Mouse (Mus musculus) large intestine, adult 2 months (tissue): ENCODE measurements around the gene Pard3b. TPM values are rescaled to one million over a fixed set of nuclear protein-coding genes. Genes with fewer than 3 reads are reported as not detected.

Source experiments
- DNase-seq: peaks from one replicate; pipeline ENCODE4 v3.0.0-alpha.2; 2012; ENCODE audit warnings: low read depth, low spot score
- WGBS: fragments of 180-500 bp; shearing (Covaris S2); methylation state at CpG from one replicate; pipeline ENCODE4 v1.1.7; 2018; 5-methylcytosine and 5-hydroxymethylcytosine counted together
- polyA plus RNA-seq: library from polyadenylated mRNA; depleted of rRNA; stranded (reverse); fragments of >200 nt; gene quantifications from 2 replicates; pipeline ENCODE4 v1.2.3, GENCODE M21; 2012; rRNA removed

Gene Pard3b
- polyA plus RNA-seq: 1.9 and 3.6 TPM in 2 replicates

DNA sequence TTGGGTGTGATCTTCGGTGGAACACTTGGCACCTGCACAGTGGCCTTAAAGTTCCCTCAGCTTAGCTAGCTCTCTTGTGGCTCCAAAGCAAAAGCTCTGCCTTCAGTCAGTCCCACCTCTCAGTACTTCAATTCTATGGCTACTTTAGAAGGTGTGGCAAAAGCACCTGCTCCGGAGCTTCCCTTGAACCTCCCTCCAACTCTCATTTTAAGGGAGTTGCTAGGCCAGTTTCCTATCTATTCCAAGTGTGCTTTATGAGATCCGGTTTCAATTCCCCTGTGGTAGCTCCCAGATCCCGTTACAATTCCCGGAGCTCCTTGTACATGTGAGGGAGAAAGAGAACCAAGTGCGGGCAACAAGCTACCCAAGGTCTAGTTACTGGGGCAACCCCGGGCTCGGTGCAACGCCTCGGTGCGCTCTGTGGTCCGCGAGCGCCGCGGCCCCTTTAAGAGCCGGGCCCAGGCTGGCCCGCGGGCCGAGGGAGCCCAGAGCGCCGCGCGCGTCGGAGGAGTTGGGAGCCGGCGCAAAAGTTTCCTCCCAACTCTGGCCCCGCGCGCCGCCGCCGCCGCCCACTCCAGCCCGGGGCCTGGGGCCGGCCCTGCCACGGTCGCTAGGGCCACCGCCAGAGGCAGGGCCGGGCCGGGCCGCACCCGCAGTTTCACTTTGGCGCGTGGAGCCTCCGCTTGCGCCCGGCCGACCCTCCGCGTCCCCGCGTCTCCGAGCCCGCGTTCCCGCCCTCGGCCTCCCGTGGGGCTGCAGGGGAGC, at the start of gene Pard3b:
TSS of gene Pard3b (plus strand) at position 478 of the 765 bp plus-strand sequence.
- WGBS: under 1% methylated on average over 60 of the region's 60 CpGs
- no peak for DNase-seq

- DNase-seq: no peak
Measured at GRCm38 (mm10) chr1:61616176-61616575, 22.4 kb upstream of the Pard3b start.

GRCm38 (mm10) chr1:61620651-61621050, 18.0 kb upstream of the Pard3b start:
- DNase-seq: peak; percentile 87
- 32% methylated on average over 1 of the region's 1 CpGs for WGBS

DNA sequence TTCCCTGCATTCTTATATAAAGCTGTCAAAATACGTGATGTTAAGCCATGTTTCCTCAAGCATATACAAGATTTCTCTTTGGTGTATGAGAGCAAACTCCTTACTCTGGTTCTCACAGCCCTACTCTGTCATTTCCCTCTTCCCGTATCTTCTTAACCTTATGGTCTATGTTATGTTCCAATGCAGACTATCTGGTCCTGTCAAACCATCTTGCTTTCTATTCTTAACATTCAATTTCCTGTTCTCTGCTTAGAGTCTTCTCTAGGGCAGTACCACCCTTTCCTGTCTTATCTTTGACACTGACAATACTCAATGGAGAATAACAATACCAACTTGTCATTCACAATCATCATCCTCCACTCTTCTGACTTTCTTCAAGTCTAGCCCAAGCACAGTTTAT, 8.8 kb upstream of the Pard3b start:
- no peak for DNase-seq
- 86% methylated on average over 2 of the region's 2 CpGs for WGBS

DNA sequence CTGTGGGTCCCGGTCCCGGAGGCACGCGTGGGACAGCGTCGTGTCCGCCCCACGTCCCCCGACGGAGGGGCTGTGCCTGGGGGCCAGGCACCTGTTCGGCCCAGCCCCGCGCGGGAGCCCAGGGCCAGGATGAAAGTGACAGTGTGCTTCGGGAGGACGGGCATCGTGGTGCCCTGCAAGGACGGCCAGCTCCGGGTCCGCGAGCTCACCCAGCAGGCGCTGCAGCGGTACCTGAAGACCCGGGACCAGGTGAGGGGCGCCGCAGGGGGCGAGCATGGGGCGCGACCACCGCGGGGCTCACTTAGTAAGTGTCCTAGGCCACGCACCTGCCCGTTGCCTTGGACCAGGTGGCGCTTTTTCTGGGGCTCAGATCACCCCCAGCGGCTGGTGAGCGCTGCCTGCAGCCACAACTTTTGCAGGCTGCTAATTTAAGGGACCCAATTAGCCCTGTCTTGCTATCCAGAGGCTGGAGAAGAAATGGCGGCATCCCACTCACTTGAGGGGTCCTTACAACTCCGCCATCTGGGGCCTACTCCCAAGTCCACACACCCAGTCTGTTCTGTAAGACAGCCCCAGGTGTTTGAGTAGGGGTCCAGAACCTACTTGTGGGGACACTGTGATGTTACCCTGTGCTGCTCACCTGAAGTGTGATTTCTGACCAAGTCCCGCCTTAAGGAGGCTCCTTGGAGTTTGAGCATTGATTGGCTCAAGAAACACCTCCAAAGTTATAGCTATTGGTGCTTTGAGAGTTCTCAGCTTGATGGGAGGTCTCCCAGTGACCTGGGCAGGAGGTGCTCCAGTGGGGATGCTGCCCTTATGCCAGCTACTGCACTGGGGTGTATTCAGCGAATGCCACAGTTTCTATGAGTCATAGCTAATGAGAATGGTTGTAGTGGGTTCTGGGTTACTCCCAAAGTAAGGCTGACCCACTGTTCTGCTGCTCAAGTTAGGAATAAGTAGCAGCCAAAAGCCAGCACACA, 780 bp downstream of the Pard3b start:
- 2% methylated on average over 40 of the region's 40 CpGs for WGBS
- DNase-seq: no peak

DNA sequence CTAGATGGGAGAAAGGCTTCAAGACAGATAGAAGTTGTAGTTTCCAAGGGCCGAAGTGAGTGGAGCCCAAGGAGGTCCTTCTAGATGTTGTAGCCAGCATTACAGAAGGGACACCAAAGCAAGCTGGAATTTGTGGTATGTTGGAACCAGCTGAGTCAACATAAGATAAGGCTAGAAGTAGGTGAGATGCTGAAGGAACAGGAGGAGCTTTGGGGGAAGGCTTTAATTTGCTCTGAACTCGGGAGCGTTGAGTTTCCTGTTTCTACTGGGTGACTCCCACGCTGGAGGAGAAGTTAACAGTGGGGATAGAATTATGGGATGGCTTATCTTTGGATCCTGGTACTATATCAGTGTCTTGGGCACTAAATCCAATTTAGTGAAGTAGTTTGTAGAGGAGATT, 3.3 kb downstream of the Pard3b start:
- DNase-seq: no peak
- 31% methylated on average over 4 of the region's 4 CpGs for WGBS

DNA sequence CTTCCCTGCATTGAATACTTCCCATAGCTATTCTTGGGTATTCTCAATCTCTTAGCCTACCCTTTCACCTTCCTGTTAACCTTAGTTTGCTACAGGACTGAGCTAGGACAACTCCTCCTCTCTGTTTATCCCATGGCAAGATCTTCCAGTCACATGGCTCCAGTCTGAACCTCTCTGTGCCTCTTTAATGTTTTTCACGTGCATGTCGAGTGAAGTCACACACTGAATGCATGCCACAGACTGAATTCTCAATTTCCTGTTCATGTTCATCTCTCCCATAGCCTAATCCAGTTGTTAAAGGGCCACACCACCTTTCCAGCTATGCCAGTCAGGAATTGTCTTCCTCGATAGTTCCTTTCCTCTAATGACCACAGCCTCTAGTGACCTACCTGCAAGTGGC, 6.4 kb downstream of the Pard3b start:
- WGBS: 61% methylated on average over 3 of the region's 3 CpGs
- DNase-seq: no peak

GRCm38 (mm10) chr1:61649964-61650363, 11.3 kb downstream of the Pard3b start:
- no peak for DNase-seq

- peak; percentile 84 for DNase-seq
- 27% methylated on average over 1 of the region's 1 CpGs for WGBS
Measured at GRCm38 (mm10) chr1:61651454-61652271, 13.0 kb downstream of the Pard3b start.

GRCm38 (mm10) chr1:61657760-61658159, 19.1 kb downstream of the Pard3b start:
- 42% methylated on average over 3 of the region's 3 CpGs for whole genome bisulfite sequencing
- no peak for DNase-seq

DNA sequence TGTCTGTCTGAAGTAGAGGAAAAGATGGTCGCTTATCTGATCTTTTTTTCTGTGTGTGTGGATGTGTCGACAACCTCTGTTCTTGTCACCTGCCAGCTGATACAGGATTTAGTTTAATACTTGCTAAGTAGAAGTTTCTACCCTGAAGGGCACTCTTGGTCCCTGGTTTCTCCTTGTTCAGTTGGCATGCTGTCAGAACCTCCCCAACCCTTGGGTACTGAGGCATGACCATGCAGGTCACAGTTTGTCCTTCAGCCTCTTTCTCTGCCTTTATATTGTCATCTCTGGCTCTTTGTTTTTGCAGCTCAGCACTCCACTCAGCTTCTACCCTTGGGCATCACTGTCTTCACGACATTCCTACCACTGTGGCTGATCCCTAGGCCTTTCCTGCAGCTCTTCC, 21.3 kb downstream of the Pard3b start:
- no peak for DNase-seq
- WGBS: 92% methylated on average over 3 of the region's 3 CpGs

GRCm38 (mm10) chr1:61685221-61685814, 46.7 kb downstream of the Pard3b start:
- 81% methylated on average over 8 of the region's 8 CpGs for WGBS
- DNase-seq: no peak

DNA sequence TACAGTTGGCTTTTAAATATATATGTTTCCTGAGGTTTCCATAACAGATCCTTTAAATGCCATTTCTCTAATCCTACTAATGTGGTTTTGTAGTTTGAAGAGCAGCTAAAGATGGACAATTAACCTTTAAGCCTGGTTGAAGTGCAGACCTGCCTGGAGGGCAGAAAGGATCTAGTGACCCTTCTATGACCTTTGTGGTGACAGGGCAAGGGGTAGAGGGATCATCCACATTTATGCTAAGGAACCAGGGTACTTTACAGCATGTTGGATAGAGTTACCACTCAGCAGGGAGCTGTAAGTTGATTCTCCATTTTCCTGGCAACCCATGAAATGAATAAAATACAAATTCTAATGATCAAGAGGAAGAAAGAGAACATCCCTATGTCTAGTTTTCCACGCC, 47.3 kb downstream of the Pard3b start:
- WGBS: 93% methylated on average over 1 of the region's 1 CpGs
- no peak for DNase-seq

DNA sequence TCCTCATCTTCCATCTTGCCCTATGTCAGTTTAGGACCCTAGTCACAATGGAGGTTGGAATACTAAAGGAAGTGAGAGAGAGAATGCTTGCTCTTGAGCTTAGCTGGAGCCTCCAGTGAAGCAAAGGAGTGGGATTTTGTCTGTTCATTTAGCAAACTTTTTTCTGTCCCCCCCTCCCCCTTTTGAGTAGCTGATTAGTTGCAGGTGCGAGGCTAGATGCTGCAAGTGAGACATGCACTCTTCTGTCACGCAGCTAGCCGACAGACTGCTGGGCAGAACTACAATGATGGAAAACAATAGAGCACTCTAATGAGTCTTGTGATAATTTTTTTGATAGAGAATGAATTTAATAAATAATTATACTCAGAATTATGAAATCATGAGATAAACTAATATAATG, 49.7 kb downstream of the Pard3b start:
- no peak for DNase-seq

DNA sequence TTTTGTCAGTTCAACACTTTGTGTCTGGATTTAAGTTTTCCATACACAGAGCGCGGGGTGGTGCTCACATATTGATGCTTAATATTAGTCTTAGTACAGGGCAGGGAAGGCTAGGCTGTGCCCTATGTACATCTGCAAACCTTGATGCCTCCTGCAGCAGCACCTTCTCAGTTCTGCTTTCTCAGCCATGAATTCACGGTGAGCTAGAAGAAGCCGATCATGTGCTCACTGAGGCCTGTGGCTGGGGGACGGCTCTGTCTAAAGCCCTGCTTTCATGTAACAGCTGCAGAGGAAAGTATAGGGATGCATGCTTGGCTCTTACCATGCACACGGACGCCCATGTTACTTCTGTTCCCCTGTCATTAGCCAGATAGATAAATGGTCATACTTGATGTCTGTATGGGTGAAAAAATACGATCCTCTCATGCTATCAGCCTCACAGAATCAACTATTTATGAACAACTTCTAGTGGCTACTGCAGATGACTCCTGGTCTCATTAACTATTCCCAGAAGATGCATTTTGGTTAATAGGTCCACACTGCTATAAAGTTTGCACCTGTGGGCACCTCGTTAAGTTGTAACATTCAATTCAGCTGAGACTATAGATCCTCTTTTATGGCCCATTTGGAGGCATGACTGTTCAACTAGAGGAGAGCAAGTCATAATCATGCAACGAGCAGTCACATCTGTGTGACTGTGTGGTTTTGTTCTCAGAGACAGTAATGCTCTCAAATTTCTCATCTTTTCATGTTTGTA, 60.0 kb downstream of the Pard3b start:
- 75% methylated on average over 10 of the region's 10 CpGs for WGBS
- no peak for DNase-seq

More for the DNA sequence above, 49.7 kb downstream of the Pard3b start:
- 93% methylated on average over 3 of the region's 3 CpGs for WGBS

DNA sequence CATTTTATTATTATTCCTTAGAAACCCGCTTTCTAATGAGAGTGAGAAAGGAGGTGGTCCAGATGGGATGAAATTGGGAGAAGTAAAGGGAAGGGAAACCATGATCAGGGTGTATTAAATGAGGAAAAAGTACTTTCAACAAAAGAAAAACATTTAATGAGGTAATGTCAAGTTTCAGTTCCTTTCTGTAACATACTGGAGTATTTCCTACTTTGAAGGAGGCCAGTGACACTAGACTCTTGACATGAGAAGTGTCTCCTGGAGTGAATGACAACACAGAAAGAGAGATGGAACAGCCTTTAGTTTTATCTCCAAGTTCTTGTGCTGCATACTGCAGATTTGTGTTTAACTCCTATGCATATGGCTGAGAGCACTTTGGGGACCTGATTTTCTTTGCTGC, 71.2 kb downstream of the Pard3b start:
- no peak for DNase-seq
- WGBS: 96% methylated on average over 1 of the region's 1 CpGs

DNA sequence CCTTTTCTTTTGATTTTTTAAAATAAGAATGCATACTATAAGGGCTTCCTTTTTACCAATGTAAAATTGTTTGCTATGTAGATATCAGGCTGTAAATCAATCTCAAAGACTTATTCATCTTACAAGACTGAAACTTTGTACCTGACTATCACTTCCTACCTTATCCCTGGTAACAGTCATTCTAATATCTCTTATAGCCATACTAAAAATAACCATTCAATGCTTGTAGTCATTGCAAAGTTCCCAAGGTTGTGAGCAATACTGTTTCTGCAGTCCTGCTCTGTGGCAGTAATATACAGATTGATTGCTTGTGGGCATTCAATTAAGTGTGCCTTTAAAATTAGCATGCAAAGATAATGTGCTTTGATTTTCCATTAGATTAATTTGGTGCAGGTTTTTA, 72.9 kb downstream of the Pard3b start:
- DNase-seq: no peak

DNA sequence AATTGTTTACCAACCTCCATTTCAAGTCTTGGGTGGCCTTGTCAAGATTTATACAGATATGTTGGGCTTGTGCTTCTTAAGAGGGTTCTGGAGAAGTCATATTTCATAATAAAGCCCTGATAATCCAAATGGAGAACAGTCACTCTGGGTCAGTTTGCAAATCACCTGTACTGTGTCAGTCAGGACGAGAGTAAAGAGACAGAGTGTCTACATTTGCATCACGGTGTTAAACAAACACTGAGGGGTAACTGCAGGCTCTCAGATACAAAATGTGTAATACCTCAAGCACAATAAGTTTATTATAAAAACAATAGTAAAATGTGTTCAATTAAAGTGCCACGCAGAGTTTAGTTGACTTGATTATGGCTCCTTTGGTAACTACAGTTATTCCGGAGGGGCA, 91.0 kb downstream of the Pard3b start:
- WGBS: 48% methylated on average over 4 of the region's 4 CpGs
- no peak for DNase-seq

DNA sequence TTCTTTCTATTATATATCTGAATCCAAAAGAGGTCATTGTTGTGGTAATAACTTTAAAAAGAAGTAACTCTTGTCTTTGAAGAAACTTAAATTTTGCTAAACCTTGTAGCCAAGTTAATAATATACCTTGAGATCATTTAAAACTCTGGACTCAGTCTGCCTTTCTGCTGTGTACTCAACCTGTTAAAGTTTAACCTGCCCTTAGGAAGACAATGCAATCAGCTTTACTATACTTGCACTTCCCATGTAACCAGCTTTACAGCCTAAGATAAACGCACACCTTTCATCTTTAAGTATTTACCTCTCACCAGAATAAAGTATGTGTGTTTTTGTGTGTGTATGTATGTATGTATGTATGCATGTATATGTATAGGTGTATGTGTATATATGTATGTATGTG, 97.9 kb downstream of the Pard3b start:
- WGBS: 31% methylated on average over 1 of the region's 1 CpGs
- peak; percentile 67 for DNase-seq
